Mouse (Mus musculus) thymus, postnatal 14 days (tissue): Measurements from ENCODE around the gene Col6a5.

Experiments
- DNase-seq: peaks from one replicate; pipeline ENCODE4 v3.0.0; 2021

Col6a5 gene

GRCm38 (mm10) chr9:105960533-105960932 lies at the start of gene Col6a5:
Gene Col6a5 (minus strand): TSS chr9:105960643.
- DNase-seq, result no peak

- no peak for DNase-seq
Measured at GRCm38 (mm10) chr9:105997955-105998354, 37.5 kb upstream of the Col6a5 start.

- DNase-seq, result no peak
Measured at GRCm38 (mm10) chr9:105992425-105992824, 32.0 kb upstream of the Col6a5 start.

- no peak for DNase-seq
Measured at GRCm38 (mm10) chr9:105990099-105990498, 29.7 kb upstream of the Col6a5 start.

GRCm38 (mm10) chr9:105989468-105989867 lies 29.0 kb upstream of the Col6a5 start:
- DNase-seq, result no peak

GRCm38 (mm10) chr9:105988096-105988495 lies 27.7 kb upstream of the Col6a5 start:
- DNase-seq, result no peak

GRCm38 (mm10) chr9:105984931-105985519 lies 24.6 kb upstream of the Col6a5 start:
- no peak for DNase-seq

GRCm38 (mm10) chr9:105978479-105978878 lies 18.0 kb upstream of the Col6a5 start:
- no peak for DNase-seq

GRCm38 (mm10) chr9:105976871-105977270 lies 16.4 kb upstream of the Col6a5 start:
- no peak for DNase-seq

GRCm38 (mm10) chr9:105976314-105976713 lies 15.9 kb upstream of the Col6a5 start:
- no peak for DNase-seq

- DNase-seq, result no peak
Measured at GRCm38 (mm10) chr9:105973736-105974135, 13.3 kb upstream of the Col6a5 start.

GRCm38 (mm10) chr9:105972031-105972430 lies 11.6 kb upstream of the Col6a5 start:
- no peak for DNase-seq

GRCm38 (mm10) chr9:105971351-105971894 lies 11.0 kb upstream of the Col6a5 start:
- DNase-seq, result no peak

- DNase-seq, result no peak
Measured at GRCm38 (mm10) chr9:105970901-105971300, 10.5 kb upstream of the Col6a5 start.

GRCm38 (mm10) chr9:105967976-105968375 lies 7.5 kb upstream of the Col6a5 start:
- DNase-seq, result no peak

- no peak for DNase-seq
Measured at GRCm38 (mm10) chr9:105959116-105959515, 1.3 kb downstream of the Col6a5 start.

- DNase-seq, result no peak
Measured at GRCm38 (mm10) chr9:105949755-105950154, 10.7 kb downstream of the Col6a5 start.

- DNase-seq, result no peak
Measured at GRCm38 (mm10) chr9:105947577-105947976, 12.9 kb downstream of the Col6a5 start.

GRCm38 (mm10) chr9:105933816-105934215 lies 26.6 kb downstream of the Col6a5 start:
- DNase-seq, result no peak

GRCm38 (mm10) chr9:105929287-105929686 lies 31.2 kb downstream of the Col6a5 start:
- DNase-seq, result no peak

GRCm38 (mm10) chr9:105928406-105929071 lies 31.9 kb downstream of the Col6a5 start:
- DNase-seq, result no peak

GRCm38 (mm10) chr9:105923659-105924058 lies 36.8 kb downstream of the Col6a5 start:
- DNase-seq, result no peak

GRCm38 (mm10) chr9:105915186-105915585 lies 45.3 kb downstream of the Col6a5 start:
- DNase-seq, result no peak

GRCm38 (mm10) chr9:105910166-105910565 lies 50.3 kb downstream of the Col6a5 start:
- DNase-seq, result no peak

GRCm38 (mm10) chr9:105909352-105909751 lies 51.1 kb downstream of the Col6a5 start:
- DNase-seq, result no peak
